Mouse (Mus musculus): ENCODE data around the gene Atp13a4.

The Atp13a4 gene

DNA sequence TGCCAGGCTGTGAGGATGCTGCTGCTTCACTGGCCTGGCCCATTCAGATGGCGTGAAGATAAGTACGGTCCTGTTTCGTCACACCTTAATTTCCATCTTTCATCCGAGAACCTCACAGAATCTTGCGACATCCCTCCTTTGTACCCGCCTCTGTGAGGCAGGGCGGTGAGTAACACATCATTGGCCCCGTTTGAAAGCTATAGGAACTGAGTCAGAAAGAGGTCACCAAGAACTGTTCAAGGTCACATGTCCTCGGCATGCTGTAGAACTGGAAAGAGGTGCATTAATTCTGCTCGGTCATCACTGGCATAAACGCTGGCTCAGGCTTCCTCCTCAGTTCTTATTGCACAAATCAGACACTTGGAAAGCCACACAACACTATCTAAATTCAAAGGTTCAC, at the start of gene Atp13a4:
Gene Atp13a4 (minus strand): TSS at position 36 of the 400 bp plus-strand sequence.
- DNase-seq (ENCODE audit: low spot score) = no peak

- DNase-seq (ENCODE audit: low spot score) = no peak
These were observed 47.5 kb upstream of the Atp13a4 start for GRCm38 (mm10) chr16:29592171-29592570.

GRCm38 (mm10) chr16:29579787-29580176, 35.1 kb upstream of the Atp13a4 start:
- DNase-seq (ENCODE audit: low spot score) = no peak

DNA sequence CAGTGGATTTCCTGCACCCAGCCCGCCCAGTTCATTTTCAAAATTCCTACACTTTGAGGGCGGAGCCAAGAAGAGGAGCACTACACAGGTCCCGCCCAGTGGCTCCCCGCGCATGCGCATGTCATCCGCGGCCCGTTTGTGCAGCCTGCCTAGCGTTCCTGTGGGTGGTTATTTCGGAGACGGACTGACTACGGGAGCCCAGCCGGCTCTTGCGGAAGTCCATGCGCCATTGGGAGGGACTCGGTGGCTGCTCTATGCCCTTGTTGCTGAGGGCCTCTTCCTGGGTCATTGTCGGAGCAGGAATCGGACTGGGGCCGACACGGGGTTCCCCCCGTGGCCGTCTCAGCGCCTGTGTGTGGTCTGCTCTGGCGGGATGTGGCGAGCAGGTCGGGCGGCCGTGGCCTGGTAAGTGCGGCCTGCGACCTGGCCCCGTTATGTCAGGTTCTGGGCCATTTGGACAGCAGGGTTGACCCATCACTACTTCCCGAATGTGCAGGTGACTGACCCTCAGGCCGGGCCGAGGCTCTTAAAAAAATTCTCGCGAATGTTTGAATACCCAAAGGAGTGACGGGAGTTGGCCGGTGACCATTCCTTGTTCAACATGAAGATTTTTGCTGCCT, 34.6 kb upstream of the Atp13a4 start, which contains the start of gene Opa1:
Gene Opa1 (plus strand): TSS at position 168 of the 620 bp plus-strand sequence.
- DNase-seq (ENCODE audit: low spot score) = peak; percentile 98

DNA sequence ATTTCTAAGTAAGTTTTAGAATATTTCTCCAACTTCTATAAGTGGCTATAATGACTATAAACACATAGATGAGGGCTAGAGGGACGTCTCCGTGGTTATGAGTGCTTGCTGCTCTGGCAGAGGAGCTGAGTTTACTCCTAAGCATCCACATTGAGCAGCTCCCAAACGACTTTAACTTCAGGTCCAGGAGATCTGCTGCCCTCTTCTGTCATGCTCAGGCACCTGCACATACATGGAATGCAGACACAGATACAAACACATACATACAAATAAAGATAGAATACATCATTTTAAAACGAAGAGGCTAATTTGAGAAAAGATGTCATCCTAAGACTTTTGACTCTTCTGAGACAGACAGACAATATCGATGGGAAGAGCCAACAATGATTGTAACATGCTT, 31.0 kb upstream of the Atp13a4 start:
- DNase-seq (ENCODE audit: low spot score) = no peak

DNA sequence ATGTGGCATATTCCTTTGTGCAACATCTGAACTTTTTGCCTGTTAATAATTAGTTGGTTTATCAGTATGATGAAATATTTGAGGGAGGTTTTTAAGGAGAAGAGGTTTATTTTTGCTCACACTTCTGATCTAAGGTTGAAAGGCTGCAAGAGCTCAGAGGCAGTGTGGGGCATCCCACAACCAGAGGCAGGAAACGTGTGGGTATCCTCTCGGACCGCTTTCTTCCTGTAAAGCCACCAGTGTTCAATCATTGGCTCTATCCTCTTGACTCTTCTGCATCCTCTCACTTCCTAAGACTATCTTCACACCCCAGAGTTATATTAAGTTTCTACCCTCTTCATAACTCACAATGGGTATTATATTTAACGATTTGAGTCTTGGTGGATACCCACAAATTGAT, 29.3 kb upstream of the Atp13a4 start:
- no peak for DNase-seq (ENCODE audit: low spot score)

GRCm38 (mm10) chr16:29560869-29561268, 16.2 kb upstream of the Atp13a4 start:
- no peak for DNase-seq (ENCODE audit: low spot score)

GRCm38 (mm10) chr16:29560454-29560853, 15.8 kb upstream of the Atp13a4 start:
- DNase-seq (ENCODE audit: low spot score) = peak; percentile 54

DNA sequence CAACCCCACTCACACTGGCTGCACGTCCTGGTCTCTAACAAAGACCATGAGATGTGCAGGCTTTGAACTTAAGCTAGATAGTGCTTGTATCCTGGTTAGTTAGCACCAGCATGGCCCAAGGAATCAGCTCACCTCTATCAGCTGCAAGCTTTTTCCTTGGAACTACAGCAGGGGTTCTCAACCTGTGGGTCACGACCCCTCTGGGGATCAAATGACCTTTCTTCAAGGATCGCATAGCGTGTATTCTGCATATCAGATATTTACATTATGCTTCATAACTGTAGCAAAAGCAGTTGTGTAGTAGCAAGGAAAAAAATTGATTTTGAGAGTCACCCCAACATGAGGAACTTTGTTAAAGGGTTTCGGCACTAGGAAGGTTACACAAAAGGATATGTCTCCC, 15.0 kb upstream of the Atp13a4 start:
- no peak for DNase-seq (ENCODE audit: low spot score)

- DNase-seq (ENCODE audit: low spot score) = peak; percentile 56
These were observed 3.4 kb downstream of the Atp13a4 start for GRCm38 (mm10) chr16:29541261-29541683.

GRCm38 (mm10) chr16:29539906-29540305, 4.8 kb downstream of the Atp13a4 start:
- DNase-seq (ENCODE audit: low spot score) = no peak

- DNase-seq (ENCODE audit: low spot score) = peak; percentile 75
These were observed 8.1 kb downstream of the Atp13a4 start for GRCm38 (mm10) chr16:29536411-29537204.

GRCm38 (mm10) chr16:29535866-29536265, 8.8 kb downstream of the Atp13a4 start:
- DNase-seq (ENCODE audit: low spot score) = no peak

DNA sequence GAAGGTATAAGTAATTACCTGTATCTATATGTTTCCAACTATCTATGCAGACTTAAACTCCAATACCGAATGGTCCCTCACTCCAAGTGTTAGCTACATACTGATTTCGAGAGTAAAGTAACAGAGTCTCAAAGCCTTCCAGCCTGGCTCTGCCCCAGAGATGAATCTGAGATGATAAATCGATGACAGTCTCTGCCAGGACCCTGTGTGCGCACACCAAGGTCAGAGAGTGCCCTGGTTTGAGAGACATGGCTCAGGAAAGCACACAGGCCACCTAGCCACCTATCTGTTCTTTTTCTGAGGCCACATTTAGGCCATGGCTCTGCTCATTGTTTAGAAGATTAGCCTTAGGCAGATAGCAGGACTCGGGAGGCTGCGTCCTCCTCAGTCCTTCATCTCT, 11.0 kb downstream of the Atp13a4 start:
- DNase-seq (ENCODE audit: low spot score) = no peak

DNA sequence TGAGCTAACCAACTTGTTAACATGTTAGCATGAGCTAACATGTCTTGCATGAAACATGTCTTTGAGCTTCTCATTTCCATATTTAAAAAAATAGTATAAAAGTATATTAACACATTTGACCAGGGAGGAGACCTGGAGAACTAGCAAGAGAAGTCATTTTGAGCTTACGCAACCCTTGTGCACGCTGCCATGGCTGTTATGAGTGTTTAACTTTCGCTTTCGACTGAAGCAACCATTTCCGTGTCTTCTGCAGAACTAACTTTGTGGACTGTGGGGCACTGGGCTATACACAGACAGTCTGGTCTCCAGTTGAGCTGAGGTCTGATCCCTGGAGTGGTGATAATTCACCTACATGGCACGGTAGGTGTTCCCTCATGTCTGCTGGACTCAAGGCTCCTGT, 17.6 kb downstream of the Atp13a4 start:
- DNase-seq (ENCODE audit: low spot score) = no peak

DNA sequence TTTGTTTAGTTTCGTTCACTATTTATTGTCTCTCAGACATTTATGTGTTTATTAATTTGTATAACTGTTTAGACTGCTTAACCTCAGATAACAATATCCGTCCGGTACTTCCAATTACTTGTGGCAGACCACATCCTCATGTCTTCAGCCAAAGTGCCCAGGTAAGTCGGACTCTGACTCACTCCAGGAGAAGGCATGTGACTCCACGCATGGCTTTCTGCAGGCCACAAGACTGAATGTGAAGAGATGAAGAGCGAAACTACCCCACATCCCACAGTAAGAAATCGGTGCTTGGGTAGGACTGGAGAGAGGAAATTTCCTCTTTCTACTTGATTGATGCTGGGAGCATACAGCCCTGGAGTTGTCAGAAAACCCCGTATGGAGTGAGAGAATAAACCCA, 18.1 kb downstream of the Atp13a4 start:
- DNase-seq (ENCODE audit: low spot score) = no peak

DNA sequence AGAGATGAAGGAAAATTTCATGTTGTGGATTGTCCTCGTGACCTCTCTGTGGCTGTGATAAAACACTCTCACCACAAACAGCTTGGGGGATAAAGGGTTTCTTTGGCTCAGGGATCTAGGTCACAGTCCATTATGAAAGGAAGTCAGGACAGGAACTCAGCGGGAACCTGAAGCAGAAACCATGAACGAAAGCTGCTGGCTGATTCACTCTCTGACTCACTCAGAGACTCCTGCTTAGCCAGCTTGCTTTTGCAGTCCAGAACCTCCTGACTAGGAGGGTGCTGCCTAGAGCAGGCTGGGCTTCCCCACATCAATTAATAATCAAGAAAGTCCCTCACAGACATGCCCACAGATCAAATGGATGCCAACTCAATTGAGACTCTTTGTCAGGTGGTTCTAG, 32.2 kb downstream of the Atp13a4 start:
- no peak for DNase-seq (ENCODE audit: low spot score)

GRCm38 (mm10) chr16:29510743-29511142, 33.9 kb downstream of the Atp13a4 start:
- DNase-seq (ENCODE audit: low spot score) = no peak

DNA sequence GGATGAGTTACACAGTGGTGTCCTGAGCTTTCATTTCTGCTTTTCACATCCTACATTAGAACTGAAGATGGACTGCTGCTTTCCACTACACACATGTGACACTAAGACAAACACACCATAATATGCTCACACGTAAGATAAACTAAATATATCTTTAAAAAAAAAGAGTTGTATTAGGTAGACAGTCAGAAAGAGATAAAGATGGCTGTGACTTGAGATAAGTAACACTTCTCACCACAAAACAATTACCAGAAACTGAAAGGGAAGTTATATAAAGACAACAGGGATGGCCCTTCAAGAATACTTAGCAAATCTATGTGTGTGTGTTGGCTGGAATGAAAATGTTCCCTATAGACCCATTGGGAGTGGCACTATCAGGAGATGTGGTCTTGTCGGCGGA, 34.8 kb downstream of the Atp13a4 start:
- no peak for DNase-seq (ENCODE audit: low spot score)

DNA sequence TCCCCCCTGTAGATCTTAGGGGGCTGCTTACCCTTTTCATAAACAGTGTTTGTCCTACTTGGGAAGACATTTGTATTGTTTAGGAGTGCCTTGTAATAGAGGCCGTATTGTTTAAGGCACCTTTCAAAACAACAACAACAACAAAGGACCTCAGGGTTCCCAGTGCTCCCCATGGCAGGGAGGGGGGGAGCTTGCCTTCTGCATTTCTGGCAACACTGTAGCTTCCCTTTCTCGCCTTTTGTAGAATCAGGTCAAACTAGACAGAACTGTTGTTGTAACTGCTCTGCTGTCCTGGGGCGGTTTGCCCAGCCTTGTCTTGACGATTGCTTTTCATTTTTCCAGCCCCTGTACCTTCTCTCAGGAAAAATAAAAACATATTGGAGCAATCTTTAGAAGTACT, 40.0 kb downstream of the Atp13a4 start:
- peak; percentile 45 for DNase-seq (ENCODE audit: low spot score)

DNA sequence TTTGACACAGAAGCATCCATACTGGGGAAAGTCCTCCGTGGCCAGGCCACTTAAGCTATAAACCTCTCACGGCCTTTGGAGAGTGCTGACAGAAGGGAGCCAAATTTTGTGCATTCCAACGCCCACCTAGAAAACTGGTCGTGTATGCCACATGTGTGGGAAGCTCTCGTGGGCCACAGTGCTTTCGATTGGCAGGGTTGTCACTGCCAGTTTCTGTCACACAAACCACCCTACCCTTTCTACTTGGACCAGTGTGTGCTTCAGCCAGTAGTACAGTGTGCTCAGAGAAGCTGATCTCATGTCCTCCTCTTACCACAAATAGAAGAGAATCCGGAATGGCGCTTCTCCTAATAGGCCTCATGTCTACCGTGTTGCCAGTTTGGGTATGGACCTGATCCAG, 40.5 kb downstream of the Atp13a4 start:
- no peak for DNase-seq (ENCODE audit: low spot score)

DNA sequence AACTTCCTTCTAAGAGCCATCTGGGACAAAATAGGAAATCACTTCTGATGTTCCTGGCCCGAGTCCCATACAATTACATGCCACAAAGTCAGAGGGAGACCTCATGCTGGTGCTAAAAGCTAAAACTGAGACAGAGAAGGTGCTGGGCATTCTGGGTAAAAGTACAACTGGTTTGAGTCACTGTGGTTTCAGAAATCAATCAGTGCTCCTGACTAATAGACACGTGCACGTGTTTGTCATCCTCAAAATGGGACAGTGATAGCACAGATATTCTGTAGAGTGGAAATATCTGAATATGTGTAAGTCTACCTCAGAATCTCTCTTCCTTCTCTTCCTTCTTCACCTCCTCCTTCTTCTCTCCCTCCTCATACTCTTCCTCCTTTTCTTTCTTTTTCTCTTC, 53.6 kb downstream of the Atp13a4 start:
- DNase-seq (ENCODE audit: low spot score) = no peak

DNA sequence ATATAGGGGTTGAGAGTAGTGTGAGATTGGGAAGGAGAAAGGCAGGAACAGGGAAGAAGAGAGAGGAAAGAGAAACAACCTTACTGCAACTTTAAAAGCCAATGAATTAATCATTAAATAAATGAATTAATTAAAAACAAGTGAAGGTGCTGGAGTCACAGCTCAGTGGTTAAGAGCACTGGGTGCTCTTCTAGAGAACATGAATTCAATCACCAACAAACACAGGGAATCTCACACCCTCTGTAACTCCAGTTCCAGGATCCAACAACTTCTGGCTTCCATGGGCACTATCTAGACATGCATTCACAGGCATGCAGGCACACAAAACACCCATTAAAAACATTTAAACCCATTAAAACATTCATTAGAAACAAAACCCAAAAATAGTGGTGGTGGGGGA, 63.2 kb downstream of the Atp13a4 start:
- no peak for DNase-seq (ENCODE audit: low spot score)

DNA sequence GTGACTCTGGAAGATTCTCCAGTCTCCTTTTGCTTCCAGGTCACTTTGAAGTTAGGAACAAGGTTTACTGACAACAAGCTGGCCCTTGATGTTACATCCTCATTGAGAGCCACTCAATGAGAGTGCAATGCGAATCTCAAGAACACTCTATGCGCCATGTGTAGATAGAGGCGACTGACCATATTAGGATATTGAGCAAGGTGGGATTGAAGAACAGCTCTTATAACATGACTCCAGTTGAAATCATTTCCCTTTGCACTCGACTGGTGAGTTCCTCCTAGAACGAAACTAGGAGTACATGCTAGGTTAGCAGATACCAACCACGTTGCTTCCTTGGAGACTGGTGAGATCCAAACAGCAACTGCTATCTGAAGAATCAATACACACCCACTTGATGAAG, 64.3 kb downstream of the Atp13a4 start:
- DNase-seq (ENCODE audit: low spot score) = no peak

Measured in testis, postnatal 10 days (tissue).